Mouse (Mus musculus): Measurements from ENCODE around the gene Bicc1. TPM values are rescaled to one million over a fixed set of nuclear protein-coding genes. Genes with fewer than 3 reads are reported as not detected.

Gene Bicc1
- polyA plus RNA-seq, 1 experiment from 2014 or later, result 19.2 TPM

- H3K27me3 ChIP-seq, result no peaks in the 10 kb centered on the region
- H3K4me3 ChIP-seq, result no peak overlapping the region
- no peak overlapping the region for H3K9ac ChIP-seq
- no peak overlapping the region; the same call in 1 of the 2 replicates for H3K27ac ChIP-seq
- ATAC-seq (replicated peaks; ENCODE audit: insufficient number of reproducible peaks, insufficient read depth, low FRiP score, low read depth), result no peak
- no peaks in the 10 kb centered on the region for H3K9me3 ChIP-seq (replicated peaks)
- 78% methylated on average over 6 of the region's 6 CpGs for WGBS
- no peaks in the 10 kb centered on the region for H3K36me3 ChIP-seq
- H3K4me2 ChIP-seq, result no peak overlapping the region
- no peaks in the 10 kb centered on the region for H3K4me1 ChIP-seq (replicated peaks)
Observed at GRCm38 (mm10) chr10:71140281-71140845, 19.1 kb downstream of the Bicc1 start.

- H3K4me2 ChIP-seq, result no peak overlapping the region
- WGBS, result 85% methylated on average over 2 of the region's 2 CpGs
- no peaks in the 10 kb centered on the region for H3K36me3 ChIP-seq
- H3K4me3 ChIP-seq, result no peak overlapping the region
- H3K27ac ChIP-seq, result no peak overlapping the region
- no peaks in the 10 kb centered on the region for H3K27me3 ChIP-seq
- no peaks in the 10 kb centered on the region for H3K9me3 ChIP-seq (replicated peaks)
- no peaks in the 10 kb centered on the region for H3K4me1 ChIP-seq (replicated peaks)
- H3K9ac ChIP-seq, result no peak overlapping the region
- ATAC-seq (replicated peaks; ENCODE audit: insufficient number of reproducible peaks, insufficient read depth, low FRiP score, low read depth), result no peak
Observed at GRCm38 (mm10) chr10:71138852-71139197, 20.7 kb downstream of the Bicc1 start.

GRCm38 (mm10) chr10:71138132-71138851, 21.2 kb downstream of the Bicc1 start:
- ATAC-seq (replicated peaks; ENCODE audit: insufficient number of reproducible peaks, insufficient read depth, low FRiP score, low read depth), result no peak
- no peaks in the 10 kb centered on the region for H3K36me3 ChIP-seq
- no peak overlapping the region for H3K4me2 ChIP-seq
- H3K9ac ChIP-seq, result no peak overlapping the region
- no peaks in the 10 kb centered on the region for H3K4me1 ChIP-seq (replicated peaks)
- no peaks in the 10 kb centered on the region for H3K27me3 ChIP-seq
- WGBS, result 80% methylated on average over 14 of the region's 14 CpGs
- H3K9me3 ChIP-seq (replicated peaks), result no peaks in the 10 kb centered on the region
- no peak overlapping the region for H3K4me3 ChIP-seq
- no peak overlapping the region for H3K27ac ChIP-seq

- H3K27ac ChIP-seq, result no peak overlapping the region
- no peak overlapping the region for H3K4me2 ChIP-seq
- no peaks in the 10 kb centered on the region for H3K27me3 ChIP-seq
- no peaks in the 10 kb centered on the region for H3K9me3 ChIP-seq (replicated peaks)
- no peak for ATAC-seq (replicated peaks; ENCODE audit: insufficient number of reproducible peaks, insufficient read depth, low FRiP score, low read depth)
- H3K4me1 ChIP-seq (replicated peaks), result no peaks in the 10 kb centered on the region
- WGBS, result 92% methylated on average over 9 of the region's 9 CpGs
- H3K4me3 ChIP-seq, result no peak overlapping the region
- no peak overlapping the region for H3K9ac ChIP-seq
- H3K36me3 ChIP-seq, result no peaks in the 10 kb centered on the region
Observed at GRCm38 (mm10) chr10:71137606-71138005, 21.9 kb downstream of the Bicc1 start.

GRCm38 (mm10) chr10:71131333-71131732, 28.2 kb downstream of the Bicc1 start:
- Histone ChIP-seq H3K27ac (no peak overlapping the region), H3K4me3 (no peak overlapping the region), H3K9ac (no peak overlapping the region), H3K36me3 (no peaks in the 10 kb centered on the region), H3K4me1 (replicated peaks) (0 out of 2 replicates have a peak, but pooled peaks cover 3% of the 10 kb centered on the region), H3K27me3 (no peaks in the 10 kb centered on the region), H3K9me3 (replicated peaks) (no peaks in the 10 kb centered on the region), H3K4me2 (no peak overlapping the region)
- WGBS, result 60% methylated on average over 9 of the region's 9 CpGs
- no peak for ATAC-seq (replicated peaks; ENCODE audit: insufficient number of reproducible peaks, insufficient read depth, low FRiP score, low read depth)

GRCm38 (mm10) chr10:71130261-71130660, 29.2 kb downstream of the Bicc1 start:
- H3K9ac ChIP-seq, result no peak overlapping the region
- H3K4me2 ChIP-seq, result no peak overlapping the region
- H3K27ac ChIP-seq, result no peak overlapping the region
- H3K27me3 ChIP-seq, result no peaks in the 10 kb centered on the region
- no peak overlapping the region for H3K4me3 ChIP-seq
- no peak for ATAC-seq (replicated peaks; ENCODE audit: insufficient number of reproducible peaks, insufficient read depth, low FRiP score, low read depth)
- no peaks in the 10 kb centered on the region for H3K9me3 ChIP-seq (replicated peaks)
- 45% methylated on average over 9 of the region's 9 CpGs for WGBS
- no peaks in the 10 kb centered on the region for H3K36me3 ChIP-seq
- H3K4me1 ChIP-seq (replicated peaks), result 0 out of 2 replicates have a peak, but pooled peaks cover 3% of the 10 kb centered on the region

GRCm38 (mm10) chr10:71127951-71128331, 31.6 kb downstream of the Bicc1 start:
- Histone ChIP-seq H3K4me2 (no peak overlapping the region), H3K9ac (no peak overlapping the region), H3K27me3 (no peaks in the 10 kb centered on the region), H3K9me3 (replicated peaks) (no peaks in the 10 kb centered on the region), H3K27ac (no peak overlapping the region), H3K4me3 (no peak overlapping the region), H3K36me3 (no peaks in the 10 kb centered on the region), H3K4me1 (replicated peaks) (peaks cover 3% of the 10 kb centered on the region; the same call in 1 of the 2 replicates)
- 66% methylated on average over 8 of the region's 8 CpGs for WGBS
- ATAC-seq (replicated peaks; ENCODE audit: insufficient number of reproducible peaks, insufficient read depth, low FRiP score, low read depth), result no peak

GRCm38 (mm10) chr10:71127278-71127950, 32.1 kb downstream of the Bicc1 start:
- WGBS, result 80% methylated on average over 13 of the region's 13 CpGs
- Histone ChIP-seq H3K4me3 (no peak overlapping the region), H3K9me3 (replicated peaks) (no peaks in the 10 kb centered on the region), H3K36me3 (no peaks in the 10 kb centered on the region), H3K27ac (no peak overlapping the region), H3K27me3 (no peaks in the 10 kb centered on the region), H3K4me1 (replicated peaks) (peaks cover 3% of the 10 kb centered on the region; the same call in 1 of the 2 replicates), H3K4me2 (no peak overlapping the region), H3K9ac (no peak overlapping the region)
- ATAC-seq (replicated peaks; ENCODE audit: insufficient number of reproducible peaks, insufficient read depth, low FRiP score, low read depth), result no peak

GRCm38 (mm10) chr10:71123974-71124373, 35.5 kb downstream of the Bicc1 start:
- 57% methylated on average over 3 of the region's 3 CpGs for WGBS

GRCm38 (mm10) chr10:71123395-71123794, 36.1 kb downstream of the Bicc1 start:
- peaks cover 20% of the 10 kb centered on the region for H3K4me1 ChIP-seq (replicated peaks)
- H3K27me3 ChIP-seq, result no peaks in the 10 kb centered on the region
- no peak overlapping the region for H3K4me2 ChIP-seq
- no peak overlapping the region for H3K4me3 ChIP-seq
- H3K9ac ChIP-seq, result no peak overlapping the region
- no peaks in the 10 kb centered on the region for H3K36me3 ChIP-seq
- no peak for ATAC-seq (replicated peaks; ENCODE audit: insufficient number of reproducible peaks, insufficient read depth, low FRiP score, low read depth)
- 34% methylated on average over 4 of the region's 4 CpGs for WGBS
- no peaks in the 10 kb centered on the region for H3K9me3 ChIP-seq (replicated peaks)
- 0 out of 2 replicates have a peak overlapping the region, but pooled peaks have one; percentile 12 for H3K27ac ChIP-seq

More at GRCm38 (mm10) chr10:71123974-71124373, 35.5 kb downstream of the Bicc1 start:
- Histone ChIP-seq H3K4me2 (no peak overlapping the region), H3K9me3 (replicated peaks) (no peaks in the 10 kb centered on the region), H3K27ac (no peak overlapping the region), H3K36me3 (no peaks in the 10 kb centered on the region), H3K27me3 (no peaks in the 10 kb centered on the region), H3K4me1 (replicated peaks) (peaks cover 19% of the 10 kb centered on the region), H3K9ac (no peak overlapping the region), H3K4me3 (no peak overlapping the region)
- no peak for ATAC-seq (replicated peaks; ENCODE audit: insufficient number of reproducible peaks, insufficient read depth, low FRiP score, low read depth)

GRCm38 (mm10) chr10:71122480-71122879, 37.0 kb downstream of the Bicc1 start:
- H3K27ac ChIP-seq, result no peak overlapping the region
- H3K27me3 ChIP-seq, result no peaks in the 10 kb centered on the region
- WGBS, result 79% methylated on average over 8 of the region's 8 CpGs
- H3K4me2 ChIP-seq, result no peak overlapping the region
- no peak for ATAC-seq (replicated peaks; ENCODE audit: insufficient number of reproducible peaks, insufficient read depth, low FRiP score, low read depth)
- H3K9ac ChIP-seq, result no peak overlapping the region
- H3K4me1 ChIP-seq (replicated peaks), result peaks cover 20% of the 10 kb centered on the region
- no peak overlapping the region for H3K4me3 ChIP-seq
- no peaks in the 10 kb centered on the region for H3K36me3 ChIP-seq
- H3K9me3 ChIP-seq (replicated peaks), result no peaks in the 10 kb centered on the region
